Mouse (Mus musculus) fat pad, adult 2 months (tissue): ENCODE measurements around the gene Ifna2.
A peak's percentile ranks its signal among the peaks of the same experiment; 100 is the strongest.

Experiments used
- DNase-seq: peaks from one replicate; pipeline ENCODE4 v3.0.0-alpha.2; 2011; ENCODE audit warnings: low read depth, low spot score; ENCODE audit errors: extremely low read depth

Gene Ifna2

DNA sequence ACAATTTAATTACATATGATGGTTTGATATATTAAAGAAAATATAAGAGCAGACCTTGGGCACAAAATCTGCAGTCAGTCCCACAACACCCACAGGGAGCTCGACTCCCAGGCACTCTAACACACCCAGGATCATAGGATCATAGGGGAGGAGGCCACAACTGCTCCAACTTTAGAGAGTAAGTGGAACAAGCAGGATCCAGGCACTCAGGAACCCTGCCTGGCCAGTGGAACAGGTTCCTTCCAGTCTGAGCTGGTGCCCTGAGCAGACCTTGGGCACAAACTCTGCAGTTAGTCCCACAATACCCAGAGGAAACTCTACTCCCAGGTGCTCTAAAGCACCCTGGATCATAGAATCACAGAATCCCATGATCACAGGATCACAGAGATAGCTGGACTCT lies 28.3 kb downstream of the Ifna2 start:
- DNase-seq = no peak

DNA sequence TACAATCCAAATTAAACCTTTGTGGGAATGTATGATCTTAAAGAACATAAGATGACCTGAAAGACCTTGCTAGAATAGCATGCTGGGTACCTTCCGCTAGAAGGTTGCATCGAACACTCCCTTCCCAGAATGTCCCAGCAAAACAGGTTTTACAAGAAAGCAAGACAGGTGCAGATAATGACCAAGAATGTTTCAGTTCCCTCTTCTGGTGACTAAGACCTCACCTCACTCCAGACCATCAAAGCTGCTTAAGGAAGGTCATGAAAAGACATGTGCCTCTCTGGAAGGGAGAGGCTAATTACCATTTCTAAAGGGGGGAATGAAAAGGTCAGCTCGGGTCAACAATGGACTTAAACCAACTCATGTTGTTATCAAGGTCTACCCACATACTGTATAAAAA lies 30.1 kb downstream of the Ifna2 start:
- DNase-seq = no peak

DNA sequence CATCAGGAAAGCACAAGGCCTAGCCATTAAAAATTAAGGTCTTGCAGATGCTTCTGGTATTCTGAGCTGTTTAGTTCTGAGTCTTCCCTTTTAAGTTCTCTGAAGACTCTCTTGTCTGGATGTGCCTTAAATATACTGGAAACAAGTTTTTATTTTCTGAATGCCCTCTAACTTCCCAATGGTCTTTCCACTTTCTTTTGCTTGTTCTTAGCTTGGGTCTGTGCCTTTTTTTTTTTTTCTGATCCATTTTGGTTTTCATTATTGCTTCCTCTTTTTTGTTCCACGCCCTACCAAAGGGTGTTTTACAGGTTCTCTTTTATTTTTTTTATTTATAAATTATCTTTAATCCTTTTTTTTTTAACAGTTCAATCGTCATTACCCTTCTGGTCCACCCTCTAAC lies 39.4 kb downstream of the Ifna2 start, which contains the start of gene Ifna13:
Gene Ifna13, minus strand, starts transcription at position 101 of the 400 bp plus-strand sequence.
- no peak for DNase-seq

DNA sequence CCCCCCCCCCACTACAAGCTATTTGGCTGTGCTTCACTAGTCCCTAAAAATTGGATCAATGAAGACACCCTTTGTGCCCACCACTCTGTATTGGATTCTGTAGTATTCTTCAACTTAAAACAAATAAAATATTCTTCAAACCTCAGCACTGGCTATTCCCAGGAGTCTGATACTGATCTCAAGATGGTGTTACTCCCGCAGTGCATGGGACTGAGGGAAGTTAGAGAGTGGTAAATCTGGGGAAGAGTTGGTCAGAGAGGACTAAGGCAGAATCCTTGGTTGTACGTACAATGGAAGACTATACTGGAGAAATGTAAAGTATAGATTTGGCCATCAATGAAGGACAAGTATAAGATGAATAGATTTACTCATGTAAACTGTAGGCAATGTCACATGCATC lies 41.2 kb downstream of the Ifna2 start:
- DNase-seq = no peak

DNA sequence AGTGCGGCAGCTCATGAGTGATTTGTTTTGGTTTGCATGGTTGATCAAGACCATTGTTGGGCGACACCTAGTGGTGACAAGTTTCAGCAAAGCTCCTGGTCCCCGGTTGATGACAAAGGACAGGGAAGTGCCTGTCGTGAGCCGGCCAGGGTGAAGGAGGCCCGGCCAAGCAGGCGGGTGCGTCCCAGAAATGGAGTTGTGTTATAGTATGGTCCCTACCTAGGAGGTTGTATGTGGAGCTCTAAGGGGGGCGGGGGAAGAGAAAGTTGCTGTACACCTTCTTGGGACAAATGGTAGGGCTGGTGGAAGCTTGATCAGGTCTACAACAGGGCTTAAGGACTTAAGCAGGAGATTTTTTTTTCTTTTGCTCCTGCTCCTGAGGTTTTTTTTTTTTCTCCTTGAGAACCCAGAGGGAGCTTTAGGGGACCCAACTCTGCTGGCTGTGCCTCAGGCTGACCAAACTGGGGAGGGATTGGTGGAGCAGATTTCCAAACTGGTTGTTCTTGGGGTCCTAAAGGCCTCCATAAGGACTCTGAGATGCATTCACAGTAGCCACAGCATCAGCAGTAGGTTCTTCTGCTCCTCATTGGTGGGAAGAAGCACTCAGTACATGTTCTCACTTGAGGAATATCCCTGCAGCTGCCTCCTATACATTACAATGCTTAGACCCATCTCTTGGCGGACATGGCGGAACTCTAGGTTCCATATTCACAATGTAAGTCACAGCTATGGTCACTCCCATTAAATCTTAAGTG lies 42.5 kb downstream of the Ifna2 start:
- peak; percentile 58 for DNase-seq

DNA sequence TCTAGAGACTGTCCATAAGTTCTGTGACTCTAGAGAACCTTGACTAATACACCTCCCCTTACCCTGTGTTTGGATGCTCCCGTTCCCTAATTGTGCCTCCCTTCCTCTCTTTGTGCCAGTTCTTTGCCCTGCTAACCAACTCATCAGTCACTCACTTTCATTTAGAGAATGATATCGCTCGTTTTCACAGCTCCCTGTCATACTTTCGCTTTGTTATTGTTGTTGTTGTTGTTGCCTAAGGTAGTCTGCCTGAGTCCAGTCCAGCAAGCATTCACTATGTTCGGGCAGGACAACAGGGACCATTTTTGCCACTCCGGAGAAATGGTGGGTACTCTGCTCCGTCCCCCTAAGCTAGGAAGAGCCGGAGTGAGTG lies 43.0 kb downstream of the Ifna2 start:
- no peak for DNase-seq

DNA sequence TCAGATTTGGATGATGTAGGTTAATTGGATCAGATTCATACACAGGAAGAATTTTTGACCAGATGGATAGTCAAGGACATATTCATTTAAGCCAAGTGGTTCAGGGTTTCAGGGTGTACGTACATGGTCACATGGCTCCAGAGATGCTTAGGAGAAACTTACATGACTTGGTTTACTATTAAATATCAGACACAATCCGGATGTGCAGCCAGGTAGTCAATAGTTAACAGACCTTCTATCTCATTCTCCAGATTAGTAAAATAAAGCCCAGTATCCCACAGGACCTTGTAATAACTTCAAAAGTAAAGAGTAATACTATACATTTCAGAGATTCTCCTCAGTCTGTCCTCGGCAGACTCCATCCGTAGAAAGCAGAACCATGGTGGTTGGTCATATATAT lies 49.4 kb downstream of the Ifna2 start, which contains the start of gene C87499:
Gene C87499, minus strand, starts transcription at position 101 of the 400 bp plus-strand sequence.
- DNase-seq = no peak
